Mouse (Mus musculus) naive thymus-derived CD4-positive, alpha-beta T cell, adult 5 months (primary cell): ENCODE measurements around the gene Lrrc51. TPM values are rescaled to one million over a fixed set of nuclear protein-coding genes. Genes with fewer than 3 reads are reported as not detected.

ENCODE experiments used
- polyA plus RNA-seq: library from polyadenylated mRNA; unstranded; fragments of 100-300 nt; shearing (Covaris generic); gene quantifications from one replicate; pipeline ENCODE4 v1.2.1, GENCODE M21; 2017

Gene Lrrc51
- polyA plus RNA-seq: 1.1 TPM

DNA sequence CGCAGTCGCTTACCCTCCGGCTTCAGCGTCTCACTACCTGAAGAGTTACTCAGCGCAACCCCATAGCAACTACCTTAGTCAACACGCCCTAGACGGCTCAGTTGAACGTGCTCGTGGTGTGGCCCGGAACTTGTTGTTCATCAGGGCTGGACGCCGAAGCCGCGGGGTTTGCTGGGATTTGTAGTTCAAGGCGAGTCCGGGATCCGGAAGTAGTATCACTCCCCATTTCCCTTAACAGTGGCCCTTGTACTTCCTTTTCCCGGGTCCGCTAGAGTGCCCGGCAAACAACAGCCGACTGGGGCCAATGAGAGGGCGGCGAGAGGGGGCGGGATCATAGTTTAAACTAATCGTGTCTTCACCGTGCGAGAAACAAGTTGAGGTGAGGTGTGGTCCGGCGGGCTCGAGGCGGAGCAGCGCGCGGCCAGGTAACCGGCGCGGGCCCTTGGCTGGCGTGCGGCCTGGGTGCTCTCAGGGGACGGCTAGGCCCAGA is at the start of gene Lrrc51, which contains the start of gene Numa1:
TSS of gene Lrrc51 (minus strand) at position 145 of the 490 bp plus-strand sequence.
TSS of gene Numa1 (plus strand) at position 361 of the 490 bp plus-strand sequence.

DNA sequence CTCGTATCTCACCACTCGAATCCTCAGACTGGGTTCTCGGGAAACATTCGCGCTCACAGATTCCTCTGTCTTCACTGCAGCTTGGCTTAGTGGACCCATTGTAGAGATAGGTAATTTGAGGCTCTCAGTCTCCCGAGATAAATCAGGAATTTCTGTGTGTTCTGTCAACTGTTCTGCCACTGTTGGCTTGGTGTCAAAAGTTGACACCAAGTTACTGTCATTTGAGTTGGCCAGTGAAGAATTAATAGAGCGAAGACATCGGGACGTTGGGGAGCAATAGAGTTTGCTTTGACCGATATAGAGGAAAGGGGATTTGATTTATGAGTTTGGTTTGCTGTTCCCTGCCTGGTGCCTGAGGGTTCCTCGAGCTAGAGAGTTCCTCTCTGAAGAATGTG is 27.4 kb downstream of the Lrrc51 start, which contains the start of gene Tomt:
TSS of gene Tomt (minus strand) at position 73 of the 395 bp plus-strand sequence.

DNA sequence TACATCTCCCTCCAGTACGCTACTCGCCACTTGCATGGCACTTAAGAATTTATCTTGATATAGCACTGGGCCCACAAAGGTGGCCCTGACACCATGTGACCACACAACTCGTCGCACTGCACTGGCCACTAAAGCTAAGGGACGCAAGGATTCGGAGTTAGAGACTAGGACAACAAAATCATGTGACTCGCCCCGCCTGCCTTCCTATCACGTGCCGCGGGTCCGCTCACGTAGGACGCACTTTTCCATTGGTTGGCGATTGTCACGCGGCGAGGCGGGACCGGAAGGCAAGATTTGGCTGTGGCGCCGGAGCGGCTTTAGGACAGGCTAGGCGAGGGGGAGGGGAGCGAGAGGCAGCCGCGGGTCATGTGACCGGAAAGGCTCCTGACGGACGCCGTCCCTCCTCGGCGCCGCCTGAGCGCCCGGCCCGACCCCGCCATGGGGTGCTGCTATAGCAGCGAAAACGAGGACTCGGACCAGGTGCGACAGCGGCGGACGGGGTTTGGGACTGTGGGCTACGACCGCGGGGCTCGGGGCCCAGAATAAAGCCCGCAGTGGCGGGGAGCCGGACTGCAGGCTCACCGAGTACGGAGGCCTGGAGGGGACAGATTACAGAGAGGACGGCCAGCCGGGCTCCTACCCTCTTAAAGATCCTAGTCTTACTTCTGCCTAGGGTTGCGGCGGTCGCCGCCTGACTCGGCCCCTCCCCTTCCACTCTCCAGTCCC is 28.0 kb downstream of the Lrrc51 start, which contains the start of gene Lamtor1:
TSS of gene Lamtor1 (plus strand) at position 344 of the 726 bp plus-strand sequence.

DNA sequence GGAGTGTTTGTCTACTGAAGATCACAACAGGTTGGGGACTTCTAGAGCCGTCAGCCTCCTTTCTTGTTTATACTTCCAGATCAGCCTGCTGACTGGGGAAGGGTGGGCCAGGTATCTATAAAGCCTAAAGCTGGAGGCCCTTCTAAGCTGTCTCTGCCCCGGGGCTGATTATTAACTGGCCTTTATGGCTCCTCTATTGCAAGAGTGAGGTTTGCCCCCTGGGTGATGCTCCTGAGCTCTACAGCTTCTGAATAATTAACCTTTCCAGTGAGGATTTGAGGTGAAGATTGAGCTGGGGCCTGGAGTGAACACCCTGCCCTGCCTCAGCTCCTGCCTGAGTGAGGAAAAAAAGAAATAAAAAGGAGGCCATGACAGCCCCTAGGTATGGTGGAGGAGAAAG is 63.1 kb downstream of the Lrrc51 start, which contains the start of gene Folr1:
TSS of gene Folr1 (minus strand) at position 160 of the 400 bp plus-strand sequence.

DNA sequence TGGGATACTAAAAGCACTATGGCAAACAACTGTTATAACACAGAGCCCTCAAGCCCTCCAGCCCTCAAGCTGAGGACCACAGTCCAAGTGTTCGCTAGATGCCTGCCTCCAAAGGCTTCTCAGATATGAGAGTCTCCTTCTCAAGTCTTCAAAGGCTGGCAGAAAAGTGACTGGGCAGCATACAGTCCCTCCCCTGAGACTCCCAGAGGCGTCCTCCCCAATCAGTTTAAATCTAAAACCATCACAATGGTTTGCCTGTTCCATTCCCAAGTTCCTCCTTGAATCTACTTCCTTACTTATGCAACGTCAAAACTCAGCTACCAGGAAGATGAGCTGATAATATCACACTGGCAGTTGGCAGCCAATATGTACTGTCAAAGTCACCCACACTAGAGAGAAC is 70.3 kb downstream of the Lrrc51 start, which contains the start of gene Anapc15:
TSS of gene Anapc15 (plus strand) at position 301 of the 400 bp plus-strand sequence.

Other genes starting within 250 kb of the Lrrc51 start
- not detected for gene Phox2a, start 115.6 kb downstream of the Lrrc51 start, polyA plus RNA-seq
- gene Inppl1, start 95.7 kb downstream of the Lrrc51 start, polyA plus RNA-seq: 0.66 TPM
- gene Folr2, start 76.7 kb downstream of the Lrrc51 start, polyA plus RNA-seq: not detected
- gene Anapc15, start 70.2 kb downstream of the Lrrc51 start, polyA plus RNA-seq: 46.6 TPM
- not detected for gene Folr1, start 63.1 kb downstream of the Lrrc51 start, polyA plus RNA-seq
- 92.3 TPM for gene Lamtor1, start 28.0 kb downstream of the Lrrc51 start, polyA plus RNA-seq
- gene Tomt, start 27.5 kb downstream of the Lrrc51 start, polyA plus RNA-seq: 1.6 TPM
- 197 TPM for gene Numa1, start 216 bp upstream of the Lrrc51 start, polyA plus RNA-seq
- 2.8 TPM for gene Il18bp, start 84.8 kb upstream of the Lrrc51 start, polyA plus RNA-seq
- gene Rnf121, start 131.6 kb upstream of the Lrrc51 start, polyA plus RNA-seq: 23.8 TPM
- gene Xndc1, start 131.6 kb upstream of the Lrrc51 start, polyA plus RNA-seq: 43.4 TPM
- 1.5 TPM for gene Xntrpc, start 131.8 kb upstream of the Lrrc51 start, polyA plus RNA-seq
- gene Trpc2, start 149.2 kb upstream of the Lrrc51 start, polyA plus RNA-seq: 0.45 TPM
- not detected for gene Art1, start 167.8 kb upstream of the Lrrc51 start, polyA plus RNA-seq
- 0.27 TPM for gene Art5, start 175.6 kb upstream of the Lrrc51 start, polyA plus RNA-seq
- not detected for gene Chrna10, start 182.9 kb upstream of the Lrrc51 start, polyA plus RNA-seq